Mouse (Mus musculus) v-Abl transformed pro-B cells (cell line): ENCODE measurements at regions not wholly inside any gene's neighbourhood (a gene's known extent, or its start where the extent isn't known, plus 50 kb on each side); places are given as distances from the start of the nearest gene placed in this dataset.

Experiments used
- in situ Hi-C, 2 experiments: fragments of 400-800 bp; cut with MboI; formaldehyde crosslinking; loops; one replicate each; pipeline ENCODE4 v1.15.1; 2025; ENCODE audit not compliant: unreplicated experiment in 2 of 2

- in situ Hi-C loops: no loop called here
These were observed 222.5 kb upstream of the Akirin2 start for GRCm38 (mm10) chr4:34328151-34328785.

DNA sequence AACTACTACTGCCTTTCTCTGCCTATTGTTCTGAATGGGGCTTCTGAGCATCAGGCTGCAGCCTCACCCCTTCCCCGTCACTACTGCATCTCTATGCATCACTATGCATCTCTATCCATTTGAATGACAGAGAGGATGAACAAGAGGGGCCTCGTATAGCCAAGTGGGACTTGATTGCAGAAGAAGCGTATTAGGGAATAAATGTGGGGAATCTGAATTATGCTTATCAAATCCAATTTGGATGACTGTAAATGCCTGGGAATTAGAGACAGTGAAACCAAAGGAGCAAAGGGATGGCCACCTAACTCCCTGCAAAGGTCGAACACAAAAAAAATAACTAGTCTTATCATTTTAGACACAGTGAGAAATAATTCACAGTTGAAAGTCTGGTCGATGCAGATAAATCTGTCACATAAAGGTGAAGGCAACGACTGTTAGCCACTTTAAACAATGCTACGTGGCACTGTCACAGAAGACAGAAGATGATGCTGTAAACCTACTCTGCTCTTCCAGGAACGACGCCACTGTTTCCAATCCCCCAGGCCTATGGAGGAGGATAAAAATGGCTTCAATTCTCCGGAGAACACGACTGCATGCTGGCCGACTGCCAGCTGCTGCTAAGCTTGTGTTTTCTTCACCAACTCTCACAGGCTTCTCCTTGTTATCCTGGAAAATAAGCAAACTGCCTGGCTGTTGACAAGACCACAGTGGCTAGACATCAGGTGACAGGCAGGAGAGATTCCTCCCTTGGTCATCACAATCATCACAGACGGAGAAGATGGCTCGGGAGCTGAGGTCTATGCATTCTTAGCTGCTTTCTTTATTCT lies 213.6 kb upstream of the Akirin2 start:
- in situ Hi-C loops: no loop called here

- in situ Hi-C loops: no loop called here
These were observed 212.9 kb upstream of the Akirin2 start for GRCm38 (mm10) chr4:34337852-34338251.

DNA sequence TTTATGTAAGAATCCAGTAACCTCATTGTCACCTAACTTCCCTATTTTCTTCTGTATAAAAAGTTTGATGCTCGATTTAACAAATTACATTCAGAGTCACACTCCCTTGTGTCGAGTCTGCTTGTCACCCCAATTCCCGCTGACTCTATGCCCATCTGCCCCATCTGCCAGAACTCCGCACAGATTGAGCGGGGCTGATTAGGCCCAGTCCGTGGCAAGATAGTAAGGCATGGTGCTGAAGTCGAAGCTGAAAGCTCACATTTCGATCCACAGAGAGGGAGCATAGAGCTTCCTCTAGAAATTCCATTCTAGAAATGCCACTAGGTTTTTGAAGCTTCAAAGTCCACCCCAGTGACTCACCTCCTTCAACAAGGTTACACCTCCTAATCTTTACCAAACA lies 210.7 kb upstream of the Akirin2 start:
- in situ Hi-C loops: no loop called here

- in situ Hi-C loops: no loop called here
These were observed 179.3 kb upstream of the Akirin2 start for GRCm38 (mm10) chr4:34371281-34372032.

DNA sequence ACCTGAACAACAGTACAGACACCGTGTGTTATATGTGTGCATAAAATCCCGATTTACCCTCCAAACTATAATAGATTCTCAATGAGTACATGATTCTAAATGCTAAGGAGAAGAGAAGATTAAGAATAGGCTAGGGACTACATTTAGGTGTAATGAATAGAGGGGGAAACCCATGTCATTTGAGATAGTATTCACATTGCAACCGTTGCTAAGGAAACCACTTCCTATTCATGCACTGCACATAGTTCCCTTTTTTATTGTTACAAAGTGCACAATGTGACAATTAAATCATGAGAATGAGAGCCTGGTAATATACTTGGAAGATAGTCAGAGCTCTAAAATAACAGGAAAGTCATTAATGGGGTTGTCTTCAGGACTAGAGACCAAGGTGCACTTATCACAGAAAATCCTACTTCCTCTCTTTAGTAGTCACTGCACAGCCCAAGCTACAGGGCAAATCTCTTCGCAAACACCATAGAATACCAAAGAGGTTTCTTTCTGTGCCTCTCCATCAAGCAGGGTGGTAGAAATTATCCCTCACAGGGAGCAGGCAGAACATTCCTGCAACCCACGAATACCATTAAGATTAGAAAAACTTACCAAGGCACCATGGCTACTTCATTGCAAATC lies 164.3 kb upstream of the Akirin2 start:
- in situ Hi-C loops: no loop called here

GRCm38 (mm10) chr4:34391499-34391898 lies 159.2 kb upstream of the Akirin2 start:
- in situ Hi-C loops: no loop called here

GRCm38 (mm10) chr4:34403061-34403460 lies 147.7 kb upstream of the Akirin2 start:
- in situ Hi-C loops: loop anchor here in 1 of 2 experiments (25.0 kb wide), 1 partner anchor 509 kb away; no protein-coding TSS in a partner anchor

DNA sequence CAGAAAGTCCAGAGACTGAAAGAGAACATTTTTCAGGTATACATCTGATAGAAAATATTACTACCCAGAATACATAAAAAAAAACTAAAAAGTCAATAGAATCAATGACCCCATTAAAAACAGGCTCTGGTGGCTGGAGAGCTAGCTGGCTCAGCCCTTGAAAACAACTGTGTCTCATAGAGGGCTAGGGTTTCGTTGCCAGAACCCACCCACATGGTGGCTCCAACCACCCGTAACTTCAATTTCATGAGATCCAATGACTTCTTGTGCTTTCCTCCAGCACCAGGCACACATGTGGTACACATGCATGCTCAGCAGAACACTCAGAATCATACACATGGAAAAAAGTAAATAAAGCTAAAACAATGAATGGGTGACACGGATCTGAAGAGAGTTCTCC lies 143.6 kb upstream of the Akirin2 start:
- in situ Hi-C loops: loop anchor here in 1 of 2 experiments (25.0 kb wide), 1 partner anchor 505 kb away; no protein-coding TSS in a partner anchor

DNA sequence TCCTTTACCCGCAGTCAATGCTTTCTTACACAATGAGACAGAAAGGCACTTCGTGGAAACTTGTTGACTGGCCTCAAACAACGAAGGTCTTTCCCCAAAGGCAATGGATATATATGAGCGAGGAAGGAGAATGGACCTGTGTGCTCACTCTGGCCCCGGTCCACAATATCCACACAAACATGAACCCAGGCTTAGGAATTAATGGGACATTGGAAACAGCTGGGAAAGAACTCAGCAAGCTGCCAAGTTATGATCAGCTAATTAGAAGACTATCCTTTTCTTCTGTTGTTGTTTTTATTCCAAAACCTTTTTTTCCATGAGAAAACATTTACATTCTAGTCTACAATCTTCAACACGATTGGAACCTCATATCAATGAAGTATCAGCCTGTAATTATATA lies 129.8 kb upstream of the Akirin2 start:
- in situ Hi-C loops: loop anchor here in 1 of 2 experiments (25.0 kb wide), 1 partner anchor 491 kb away; no protein-coding TSS in a partner anchor

DNA sequence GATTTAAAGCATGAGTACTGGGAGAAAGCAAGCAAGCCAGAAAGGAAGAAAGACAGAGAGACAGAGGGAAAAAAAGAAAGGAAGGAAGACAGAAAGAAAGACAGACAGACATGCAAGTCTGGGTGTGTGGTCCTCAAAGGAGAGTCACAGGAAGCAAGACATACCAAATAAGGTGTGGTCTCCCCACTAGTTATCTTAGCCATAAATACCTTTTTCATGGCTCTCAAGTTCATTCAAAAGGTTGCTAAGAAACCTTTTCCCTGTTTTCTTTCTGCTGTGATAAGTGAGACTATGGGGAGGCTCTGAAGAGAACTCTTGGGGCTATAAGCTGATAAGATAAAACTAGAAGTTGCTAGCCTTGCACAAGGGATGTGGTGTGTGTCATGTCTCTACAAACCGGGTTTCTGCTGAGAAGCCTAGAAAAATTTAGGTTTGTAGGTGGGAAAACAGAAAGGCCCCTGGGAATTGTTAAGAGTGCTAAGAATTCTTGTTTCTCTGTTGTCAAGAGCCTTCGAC lies 126.5 kb upstream of the Akirin2 start:
- in situ Hi-C loops: loop anchor here in 1 of 2 experiments (25.0 kb wide), 1 partner anchor 488 kb away; no protein-coding TSS in a partner anchor

DNA sequence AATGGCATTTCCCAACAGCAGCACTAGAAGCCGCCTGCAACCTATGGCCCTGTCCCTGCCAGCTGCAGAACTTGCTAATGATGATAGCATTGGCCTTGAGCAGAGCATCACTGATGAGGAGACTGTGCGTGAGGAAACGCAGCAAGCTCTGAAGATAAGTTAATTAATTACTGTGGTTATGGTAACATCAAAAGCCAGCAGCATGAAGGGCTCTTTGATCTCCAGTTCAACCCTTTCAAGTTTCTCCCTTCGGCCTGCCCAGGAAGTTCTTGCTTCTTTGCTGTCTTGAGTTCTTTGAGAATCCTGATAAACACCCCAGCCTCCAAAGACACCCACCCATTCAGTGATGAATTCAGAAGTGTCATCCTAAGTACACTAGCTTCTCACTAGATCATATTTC lies 121.7 kb upstream of the Akirin2 start:
- in situ Hi-C loops: no loop called here

GRCm38 (mm10) chr4:34429456-34430235 lies 121.1 kb upstream of the Akirin2 start:
- in situ Hi-C loops: no loop called here

DNA sequence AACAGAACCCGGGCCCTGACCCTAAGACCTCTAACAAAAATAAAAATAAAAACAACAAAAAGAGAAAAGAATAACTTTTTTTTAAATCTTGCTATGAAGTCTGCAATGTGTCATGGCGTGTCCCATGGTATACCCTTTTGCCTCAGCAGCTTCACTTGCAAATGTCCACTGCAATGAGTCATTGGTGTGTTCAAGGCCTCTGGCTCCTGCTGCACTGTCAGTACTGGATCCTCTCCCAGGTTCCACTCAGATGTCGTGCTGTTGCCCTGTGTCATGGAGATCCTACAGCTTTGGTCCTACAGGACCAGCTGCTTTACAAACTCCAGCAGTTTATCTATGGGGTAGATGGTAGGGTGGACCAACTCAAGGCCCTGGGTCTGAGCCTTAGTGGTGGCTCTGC lies 113.4 kb upstream of the Akirin2 start:
- in situ Hi-C loops: no loop called here

- in situ Hi-C loops: no loop called here
These were observed 101.2 kb upstream of the Akirin2 start for GRCm38 (mm10) chr4:34449582-34449981.

GRCm38 (mm10) chr4:34462591-34462990 lies 88.1 kb upstream of the Akirin2 start:
- in situ Hi-C loops: no loop called here

- in situ Hi-C loops: no loop called here
These were observed 84.9 kb upstream of the Akirin2 start for GRCm38 (mm10) chr4:34465845-34466244.

DNA sequence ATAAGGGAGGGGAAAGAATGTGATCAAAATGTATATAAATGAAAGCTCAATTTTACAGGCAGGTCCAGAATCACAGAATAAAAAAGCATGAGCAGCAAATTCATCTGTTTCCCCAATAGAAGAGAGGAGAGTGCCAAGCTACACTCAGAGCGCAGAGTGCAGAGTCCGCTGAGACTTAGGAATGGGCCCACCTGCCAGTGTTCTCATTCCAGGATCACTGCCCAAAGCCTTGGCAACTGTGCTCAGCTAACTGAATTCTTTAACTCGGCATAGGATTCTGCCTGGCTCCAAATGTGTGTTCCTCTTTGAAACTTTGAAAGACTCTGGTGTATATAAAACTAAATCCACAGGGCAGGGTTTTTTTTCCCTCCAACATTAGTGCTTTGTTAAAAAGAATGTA lies 84.4 kb upstream of the Akirin2 start:
- in situ Hi-C loops: no loop called here

DNA sequence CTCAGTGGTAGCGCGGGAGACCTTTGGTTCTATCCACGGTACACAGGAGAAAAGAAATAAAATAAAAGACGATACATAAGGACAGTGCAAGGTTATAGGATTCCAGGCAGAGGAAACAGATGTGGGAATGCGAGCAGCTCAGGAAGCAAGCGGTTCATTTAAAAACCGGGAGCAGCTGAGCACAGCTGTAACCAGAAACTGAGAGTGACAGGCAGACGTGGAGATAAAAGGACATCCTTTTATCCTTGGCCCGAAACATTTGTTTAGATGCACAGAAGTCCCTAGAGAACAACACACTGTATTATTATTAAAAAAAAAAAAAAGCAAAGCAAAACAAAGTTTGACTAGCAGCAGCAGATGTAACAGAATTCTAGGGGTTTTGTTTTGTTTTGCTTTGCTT lies 82.6 kb upstream of the Akirin2 start:
- in situ Hi-C loops: no loop called here
